Comparison of ENCODE assay signal across 21 mouse cellular contexts in genomic region chr3:35079887-35080286, GRCm38 (mm10).
"Had no signal": no experiment of that assay in that cellular context is flagged by ENCODE, and none has a peak within 500 bp of the region (broad histone marks: within the 10 kb centered on the region; RNA-seq: fewer than 3 reads in every experiment).

No protein-coding gene starts in this region.

- H3K9ac ChIP-seq: intestine, embryonic 15.5 days; limb, embryonic 12.5 days; limb, embryonic 15.5 days; liver, embryonic 14.5 days; liver, postnatal 0 days; lung, embryonic 14.5 days; midbrain, embryonic 13.5 days; neural tube, embryonic 13.5 days; stomach, embryonic 15.5 days had no signal

- H3K4me1 ChIP-seq: intestine, embryonic 15.5 days; limb, embryonic 15.5 days; stomach, embryonic 15.5 days had no signal

- H3K9me3 ChIP-seq: intestine, embryonic 15.5 days; limb, embryonic 12.5 days; limb, embryonic 15.5 days; midbrain, embryonic 13.5 days; neural tube, embryonic 13.5 days; stomach, embryonic 15.5 days had no signal

- DNase-seq: kidney, adult 11 months; kidney, adult 9 months; kidney, postnatal 25 days; left cerebral cortex, postnatal 4 days; liver, postnatal 0 days; lung, embryonic 14.5 days; retina, postnatal 1 day; right cerebral cortex, postnatal 25 days; spleen, adult 18-20 months; thymus, postnatal 36 days had no signal

- H3K4me3 ChIP-seq: intestine, embryonic 15.5 days; limb, embryonic 12.5 days; limb, embryonic 15.5 days; midbrain, embryonic 13.5 days; myocyte; neural tube, embryonic 13.5 days; stomach, embryonic 15.5 days had no signal

- H3K4me2 ChIP-seq: intestine, embryonic 15.5 days; limb, embryonic 12.5 days; limb, embryonic 15.5 days; liver, embryonic 11.5 days; lung, embryonic 14.5 days; midbrain, embryonic 13.5 days; neural tube, embryonic 13.5 days; stomach, embryonic 15.5 days had no signal

- H3K27me3 ChIP-seq: intestine, embryonic 15.5 days; limb, embryonic 15.5 days; midbrain, embryonic 13.5 days; neural tube, embryonic 13.5 days; stomach, embryonic 15.5 days had no signal

- H3K27ac ChIP-seq: intestine, embryonic 15.5 days; limb, embryonic 12.5 days; limb, embryonic 15.5 days; liver, embryonic 14.5 days; macrophage; midbrain, embryonic 13.5 days; neural tube, embryonic 13.5 days; stomach, embryonic 15.5 days had no signal

- H3K36me3 ChIP-seq: intestine, embryonic 15.5 days; limb, embryonic 12.5 days; limb, embryonic 15.5 days; midbrain, embryonic 13.5 days; neural tube, embryonic 13.5 days; stomach, embryonic 15.5 days had no signal

- ATAC-seq: intestine, embryonic 15.5 days; liver, postnatal 0 days; lung, postnatal 0 days; midbrain, embryonic 13.5 days had no signal
